29 mouse cellular contexts compared by ENCODE assay signal in the genomic region with DNA sequence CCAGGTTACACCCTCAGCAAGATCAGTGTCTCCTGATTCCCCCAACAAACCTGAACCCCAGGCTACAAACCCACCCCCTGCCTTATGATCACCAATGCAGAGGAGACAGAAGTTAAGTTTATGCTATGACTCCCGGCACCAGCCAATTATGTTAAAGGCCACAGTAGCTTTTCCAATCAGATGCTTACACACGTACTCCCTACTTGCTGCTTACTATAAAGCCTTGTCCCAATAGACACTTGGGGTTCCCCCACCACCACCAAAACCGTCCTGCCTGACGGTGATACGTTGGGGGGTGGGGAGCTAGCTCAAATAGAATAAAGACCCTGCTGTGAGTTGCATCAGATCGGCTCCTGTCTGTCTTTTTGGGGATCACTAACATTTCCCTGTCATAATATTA.
"Had no signal": no experiment of that assay in that cellular context is flagged by ENCODE, and none has a peak within 500 bp of the region (broad histone marks: within the 10 kb centered on the region; RNA-seq: fewer than 3 reads in every experiment).

No protein-coding gene starts in this region.

- H3K9ac ChIP-seq: limb, embryonic 12.5 days; limb, embryonic 13.5 days; limb, embryonic 15.5 days; liver, embryonic 12.5 days; liver, embryonic 13.5 days; liver, embryonic 14.5 days; liver, embryonic 15.5 days; liver, postnatal 0 days; lung, embryonic 14.5 days; lung, embryonic 15.5 days; midbrain, embryonic 12.5 days; midbrain, embryonic 13.5 days; midbrain, embryonic 15.5 days had no signal

- H3K27me3 ChIP-seq: limb, embryonic 12.5 days; limb, embryonic 13.5 days; limb, embryonic 15.5 days; liver, embryonic 12.5 days; liver, embryonic 13.5 days; liver, embryonic 15.5 days; lung, embryonic 15.5 days; midbrain, embryonic 12.5 days; midbrain, embryonic 13.5 days; midbrain, embryonic 15.5 days had no signal

- H3K36me3 ChIP-seq: limb, embryonic 10.5 days; limb, embryonic 12.5 days; limb, embryonic 13.5 days; limb, embryonic 15.5 days; liver, embryonic 12.5 days; liver, embryonic 13.5 days; liver, embryonic 15.5 days; lung, embryonic 15.5 days; midbrain, embryonic 10.5 days; midbrain, embryonic 12.5 days; midbrain, embryonic 13.5 days; midbrain, embryonic 15.5 days had no signal

- H3K9me3 ChIP-seq: limb, embryonic 10.5 days; limb, embryonic 13.5 days; limb, embryonic 15.5 days; liver, embryonic 12.5 days; liver, embryonic 13.5 days; liver, embryonic 15.5 days; lung, embryonic 15.5 days; midbrain, embryonic 10.5 days; midbrain, embryonic 12.5 days; midbrain, embryonic 13.5 days; midbrain, embryonic 15.5 days had no signal

- H3K4me3 ChIP-seq: limb, embryonic 10.5 days; limb, embryonic 12.5 days; limb, embryonic 13.5 days; limb, embryonic 15.5 days; liver, embryonic 12.5 days; liver, embryonic 13.5 days; liver, embryonic 15.5 days; lung, embryonic 15.5 days; megakaryocyte, embryonic 14.5 days; midbrain, embryonic 10.5 days; midbrain, embryonic 12.5 days; midbrain, embryonic 13.5 days; midbrain, embryonic 15.5 days; myocyte had no signal

- H3K4me1 ChIP-seq: limb, embryonic 10.5 days; limb, embryonic 12.5 days; limb, embryonic 13.5 days; limb, embryonic 15.5 days; liver, embryonic 12.5 days; liver, embryonic 13.5 days; liver, embryonic 15.5 days; lung, embryonic 15.5 days; megakaryocyte, embryonic 14.5 days; midbrain, embryonic 10.5 days; midbrain, embryonic 12.5 days; midbrain, embryonic 13.5 days; midbrain, embryonic 15.5 days had no signal

- DNase-seq: left cerebral cortex, postnatal 4 days; liver; liver, embryonic 13.5 days; liver, postnatal 0 days; lung, adult 18-20 months; lung, adult 2 months; lung, embryonic 14.5 days; lung, postnatal 10 days; lung, postnatal 14 days; lung, postnatal 36 days; lung, postnatal 4 days; midbrain, embryonic 14.5 days had no signal

- H3K4me2 ChIP-seq: limb, embryonic 12.5 days; limb, embryonic 13.5 days; limb, embryonic 15.5 days; liver, embryonic 11.5 days; liver, embryonic 12.5 days; liver, embryonic 13.5 days; liver, embryonic 15.5 days; lung, embryonic 14.5 days; lung, embryonic 15.5 days; midbrain, embryonic 11.5 days; midbrain, embryonic 12.5 days; midbrain, embryonic 13.5 days; midbrain, embryonic 15.5 days had no signal

- H3K27ac ChIP-seq: limb, embryonic 10.5 days; limb, embryonic 12.5 days; limb, embryonic 13.5 days; limb, embryonic 15.5 days; liver, embryonic 12.5 days; liver, embryonic 13.5 days; liver, embryonic 14.5 days; liver, embryonic 15.5 days; lung, embryonic 15.5 days; macrophage; midbrain, embryonic 10.5 days; midbrain, embryonic 12.5 days; midbrain, embryonic 13.5 days; midbrain, embryonic 15.5 days had no signal
